Mouse (Mus musculus): ENCODE data around the gene 4930402H24Rik. TPM values are rescaled to one million over a fixed set of nuclear protein-coding genes. Genes with fewer than 3 reads are reported as not detected.

The 4930402H24Rik gene
- polyA plus RNA-seq, 1 experiment from 2014 or later = 96.5 TPM

GRCm38 (mm10) chr2:130791722-130792121 lies 114.5 kb downstream of the 4930402H24Rik start:
- H3K4me2 ChIP-seq = no peak overlapping the region
- no peaks in the 10 kb centered on the region for H3K4me1 ChIP-seq (replicated peaks)
- H3K27ac ChIP-seq (replicated peaks) = no peak overlapping the region
- no peak for ATAC-seq (ENCODE audit: low read depth)
- no peaks in the 10 kb centered on the region for H3K27me3 ChIP-seq
- no peak overlapping the region for H3K9ac ChIP-seq
- H3K36me3 ChIP-seq = peaks cover 83% of the 10 kb centered on the region
- WGBS = 95% methylated on average over 7 of the region's 7 CpGs
- no peaks in the 10 kb centered on the region for H3K9me3 ChIP-seq
- no peak overlapping the region for H3K4me3 ChIP-seq

- Histone ChIP-seq H3K27ac (replicated peaks) (no peak overlapping the region), H3K36me3 (peaks cover 88% of the 10 kb centered on the region), H3K9me3 (no peaks in the 10 kb centered on the region), H3K4me1 (replicated peaks) (no peaks in the 10 kb centered on the region), H3K9ac (no peak overlapping the region), H3K27me3 (no peaks in the 10 kb centered on the region), H3K4me2 (no peak overlapping the region), H3K4me3 (no peak overlapping the region)
- no peak for ATAC-seq (ENCODE audit: low read depth)
- 91% methylated on average over 6 of the region's 6 CpGs for WGBS
These were observed 116.6 kb downstream of the 4930402H24Rik start for GRCm38 (mm10) chr2:130789642-130790041.

- Histone ChIP-seq H3K27me3 (no peaks in the 10 kb centered on the region), H3K4me2 (no peak overlapping the region), H3K36me3 (peaks cover 93% of the 10 kb centered on the region), H3K9me3 (no peaks in the 10 kb centered on the region), H3K27ac (replicated peaks) (no peak overlapping the region), H3K4me3 (no peak overlapping the region), H3K4me1 (replicated peaks) (no peaks in the 10 kb centered on the region), H3K9ac (no peak overlapping the region)
- WGBS = 88% methylated on average over 8 of the region's 8 CpGs
- ATAC-seq (ENCODE audit: low read depth) = no peak
These were observed 117.2 kb downstream of the 4930402H24Rik start for GRCm38 (mm10) chr2:130789039-130789438.

GRCm38 (mm10) chr2:130784939-130785338 lies 121.3 kb downstream of the 4930402H24Rik start:
- H3K4me1 ChIP-seq (replicated peaks) = no peaks in the 10 kb centered on the region
- whole genome bisulfite sequencing = 78% methylated on average over 3 of the region's 3 CpGs
- H3K9ac ChIP-seq = no peak overlapping the region
- no peak overlapping the region for H3K4me3 ChIP-seq
- H3K36me3 ChIP-seq = peaks cover 93% of the 10 kb centered on the region
- H3K27me3 ChIP-seq = no peaks in the 10 kb centered on the region
- no peaks in the 10 kb centered on the region for H3K9me3 ChIP-seq
- no peak overlapping the region for H3K4me2 ChIP-seq
- ATAC-seq (ENCODE audit: low read depth) = no peak
- H3K27ac ChIP-seq (replicated peaks) = no peak overlapping the region

- H3K4me1 ChIP-seq (replicated peaks) = no peaks in the 10 kb centered on the region
- 49% methylated on average over 2 of the region's 2 CpGs for WGBS
- no peak overlapping the region for H3K4me3 ChIP-seq
- no peak overlapping the region for H3K4me2 ChIP-seq
- peaks cover 92% of the 10 kb centered on the region for H3K36me3 ChIP-seq
- no peak overlapping the region for H3K9ac ChIP-seq
- ATAC-seq (ENCODE audit: low read depth) = no peak
- no peak overlapping the region for H3K27ac ChIP-seq (replicated peaks)
- H3K27me3 ChIP-seq = no peaks in the 10 kb centered on the region
- no peaks in the 10 kb centered on the region for H3K9me3 ChIP-seq
These were observed 125.4 kb downstream of the 4930402H24Rik start for GRCm38 (mm10) chr2:130780615-130781303.

- H3K4me2 ChIP-seq = no peak overlapping the region
- H3K9ac ChIP-seq = no peak overlapping the region
- H3K27ac ChIP-seq (replicated peaks) = no peak overlapping the region
- H3K4me3 ChIP-seq = no peak overlapping the region
- 55% methylated on average over 1 of the region's 1 CpGs for WGBS
- H3K36me3 ChIP-seq = peaks cover 93% of the 10 kb centered on the region
- no peaks in the 10 kb centered on the region for H3K9me3 ChIP-seq
- H3K27me3 ChIP-seq = no peaks in the 10 kb centered on the region
- no peak for ATAC-seq (ENCODE audit: low read depth)
- H3K4me1 ChIP-seq (replicated peaks) = no peaks in the 10 kb centered on the region
These were observed 126.3 kb downstream of the 4930402H24Rik start for GRCm38 (mm10) chr2:130779935-130780334.

- no peak overlapping the region for H3K4me2 ChIP-seq
- 87% methylated on average over 7 of the region's 7 CpGs for WGBS
- H3K27me3 ChIP-seq = no peaks in the 10 kb centered on the region
- no peaks in the 10 kb centered on the region for H3K9me3 ChIP-seq
- no peaks in the 10 kb centered on the region for H3K4me1 ChIP-seq (replicated peaks)
- no peak overlapping the region for H3K4me3 ChIP-seq
- no peak for ATAC-seq (ENCODE audit: low read depth)
- H3K36me3 ChIP-seq = peaks cover 94% of the 10 kb centered on the region
- H3K27ac ChIP-seq (replicated peaks) = no peak overlapping the region
- no peak overlapping the region for H3K9ac ChIP-seq
These were observed 129.6 kb downstream of the 4930402H24Rik start for GRCm38 (mm10) chr2:130776610-130777009.

GRCm38 (mm10) chr2:130767483-130767882 lies 138.7 kb downstream of the 4930402H24Rik start:
- H3K27ac ChIP-seq (replicated peaks) = no peak overlapping the region
- no peak overlapping the region for H3K9ac ChIP-seq
- no peaks in the 10 kb centered on the region for H3K27me3 ChIP-seq
- no peaks in the 10 kb centered on the region for H3K9me3 ChIP-seq
- ATAC-seq (ENCODE audit: low read depth) = no peak
- 67% methylated on average over 2 of the region's 2 CpGs for WGBS
- no peak overlapping the region for H3K4me2 ChIP-seq
- H3K4me1 ChIP-seq (replicated peaks) = no peaks in the 10 kb centered on the region
- H3K36me3 ChIP-seq = peaks cover 95% of the 10 kb centered on the region
- no peak overlapping the region for H3K4me3 ChIP-seq

GRCm38 (mm10) chr2:130765396-130765795 lies 140.8 kb downstream of the 4930402H24Rik start:
- Histone ChIP-seq H3K4me1 (replicated peaks) (no peaks in the 10 kb centered on the region), H3K9me3 (no peaks in the 10 kb centered on the region), H3K9ac (no peak overlapping the region), H3K27me3 (no peaks in the 10 kb centered on the region), H3K36me3 (peaks cover 95% of the 10 kb centered on the region), H3K4me3 (no peak overlapping the region), H3K27ac (replicated peaks) (no peak overlapping the region), H3K4me2 (no peak overlapping the region)
- 92% methylated on average over 3 of the region's 3 CpGs for WGBS
- no peak for ATAC-seq (ENCODE audit: low read depth)

GRCm38 (mm10) chr2:130760876-130761275 lies 145.3 kb downstream of the 4930402H24Rik start:
- Histone ChIP-seq H3K27ac (replicated peaks) (no peak overlapping the region), H3K4me2 (no peak overlapping the region), H3K27me3 (no peaks in the 10 kb centered on the region), H3K9ac (no peak overlapping the region), H3K9me3 (no peaks in the 10 kb centered on the region), H3K36me3 (peaks cover 83% of the 10 kb centered on the region), H3K4me3 (no peak overlapping the region), H3K4me1 (replicated peaks) (no peaks in the 10 kb centered on the region)
- ATAC-seq (ENCODE audit: low read depth) = no peak
- WGBS = 63% methylated on average over 6 of the region's 6 CpGs

- Histone ChIP-seq H3K27me3 (no peaks in the 10 kb centered on the region), H3K9ac (no peak overlapping the region), H3K4me3 (no peak overlapping the region), H3K9me3 (no peaks in the 10 kb centered on the region), H3K4me2 (no peak overlapping the region), H3K36me3 (peaks cover 48% of the 10 kb centered on the region), H3K27ac (replicated peaks) (no peak overlapping the region), H3K4me1 (replicated peaks) (peaks cover 11% of the 10 kb centered on the region)
- ATAC-seq (ENCODE audit: low read depth) = no peak
- 66% methylated on average over 7 of the region's 7 CpGs for WGBS
These were observed 151.1 kb downstream of the 4930402H24Rik start for GRCm38 (mm10) chr2:130755061-130755607.

- WGBS = 85% methylated on average over 3 of the region's 3 CpGs
- no peak overlapping the region for H3K4me3 ChIP-seq
- no peak for ATAC-seq (ENCODE audit: low read depth)
- H3K36me3 ChIP-seq = peaks cover 51% of the 10 kb centered on the region
- H3K27me3 ChIP-seq = no peaks in the 10 kb centered on the region
- H3K4me2 ChIP-seq = no peak overlapping the region
- H3K9ac ChIP-seq = no peak overlapping the region
- H3K4me1 ChIP-seq (replicated peaks) = peaks cover 11% of the 10 kb centered on the region
- no peaks in the 10 kb centered on the region for H3K9me3 ChIP-seq
- no peak overlapping the region for H3K27ac ChIP-seq (replicated peaks)
These were observed 151.6 kb downstream of the 4930402H24Rik start for GRCm38 (mm10) chr2:130754596-130754995.

- Histone ChIP-seq H3K36me3 (peaks cover 67% of the 10 kb centered on the region), H3K9ac (no peak overlapping the region), H3K4me1 (replicated peaks) (peaks cover 11% of the 10 kb centered on the region), H3K27ac (replicated peaks) (no peak overlapping the region), H3K4me2 (no peak overlapping the region), H3K4me3 (no peak overlapping the region), H3K9me3 (no peaks in the 10 kb centered on the region), H3K27me3 (no peaks in the 10 kb centered on the region)
- WGBS = 62% methylated on average over 8 of the region's 8 CpGs
- ATAC-seq (ENCODE audit: low read depth) = no peak
These were observed 155.8 kb downstream of the 4930402H24Rik start for GRCm38 (mm10) chr2:130750449-130750848.
